Mouse (Mus musculus) common myeloid progenitor, adult 5-6 weeks (primary cell): ENCODE measurements around the gene 2610301B20Rik. TPM values are rescaled to one million over a fixed set of nuclear protein-coding genes. Genes with fewer than 3 reads are reported as not detected.
"Not testable (repeated sequence)": the region's sequence is repeated elsewhere in the genome, so short reads cannot be mapped to it uniquely, and the experiment has no call there.

Experiments used
- ATAC-seq: replicated peaks from 2 replicates; pipeline ENCODE4 v1.8.0; 2016; ENCODE audit warnings: low read depth, mild to moderate bottlenecking, moderate TSS enrichment, inconsistent platforms; ENCODE audit not compliant: poor library complexity, severe bottlenecking
- total RNA-seq: library from RNA; stranded (forward); fragments of 200-1000, 187-1606 nt; gene quantifications from 2 replicates; pipeline ENCODE4 v1.2.3, GENCODE M21; 2017

Gene 2610301B20Rik
- 8.1 and 14.0 TPM in 2 replicates for total RNA-seq

DNA sequence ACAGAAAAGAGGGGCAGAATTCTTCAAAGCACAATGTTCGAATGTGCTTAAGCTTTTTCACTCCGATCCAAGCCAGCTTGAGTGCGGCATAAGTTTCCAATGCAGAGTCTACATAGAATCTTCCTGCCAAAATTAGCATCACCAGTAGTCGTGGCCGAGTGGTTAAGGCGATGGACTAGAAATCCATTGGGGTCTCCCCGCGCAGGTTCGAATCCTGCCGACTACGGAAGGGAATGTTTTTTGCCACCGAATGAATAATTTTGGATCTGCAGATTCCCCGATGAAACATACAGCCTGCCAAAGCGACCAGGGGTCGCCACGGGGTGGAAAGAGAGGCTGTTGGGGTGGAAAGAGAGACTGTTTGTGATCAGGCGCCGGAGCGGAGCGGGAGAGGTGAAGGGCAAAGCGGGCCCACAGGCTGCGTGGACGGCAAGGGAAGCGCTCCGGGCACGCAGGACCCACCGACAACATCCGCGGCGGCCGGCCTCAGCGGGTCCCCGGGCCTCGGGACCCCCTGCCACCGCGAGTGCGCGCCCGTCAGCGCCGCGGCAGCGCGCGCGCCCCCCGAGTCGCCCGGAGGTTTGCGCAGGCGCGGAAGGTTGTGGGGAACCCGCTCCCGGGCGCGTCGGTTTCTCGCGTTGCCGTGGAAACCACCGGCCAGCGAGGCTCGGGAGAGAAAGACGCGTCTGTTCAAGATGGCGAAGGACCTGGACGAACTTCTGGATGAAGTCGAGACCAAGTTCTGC lies at the start of gene 2610301B20Rik:
TSS of gene 2610301B20Rik (plus strand) at position 579 of the 746 bp plus-strand sequence.
- ATAC-seq: peak; percentile 74

DNA sequence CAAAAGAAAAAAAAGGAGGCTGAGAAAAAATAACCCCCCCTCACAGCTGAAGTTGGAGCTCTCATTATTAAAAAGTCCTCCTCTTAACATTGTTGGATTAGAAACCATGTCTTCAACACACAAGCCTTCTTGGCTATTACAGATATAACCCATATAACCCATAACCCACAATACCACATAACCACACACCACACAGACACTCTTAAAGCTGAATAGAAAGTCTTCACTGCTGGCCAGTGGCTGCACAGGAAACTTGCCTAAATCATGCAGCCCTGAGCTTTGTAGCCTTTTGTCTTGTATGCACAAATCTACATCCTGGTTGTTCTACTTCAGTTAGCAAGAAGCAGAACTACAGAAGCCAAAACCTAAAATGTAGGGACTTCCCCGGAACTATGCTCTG lies 41.0 kb upstream of the 2610301B20Rik start:
- ATAC-seq: peak; percentile 76

DNA sequence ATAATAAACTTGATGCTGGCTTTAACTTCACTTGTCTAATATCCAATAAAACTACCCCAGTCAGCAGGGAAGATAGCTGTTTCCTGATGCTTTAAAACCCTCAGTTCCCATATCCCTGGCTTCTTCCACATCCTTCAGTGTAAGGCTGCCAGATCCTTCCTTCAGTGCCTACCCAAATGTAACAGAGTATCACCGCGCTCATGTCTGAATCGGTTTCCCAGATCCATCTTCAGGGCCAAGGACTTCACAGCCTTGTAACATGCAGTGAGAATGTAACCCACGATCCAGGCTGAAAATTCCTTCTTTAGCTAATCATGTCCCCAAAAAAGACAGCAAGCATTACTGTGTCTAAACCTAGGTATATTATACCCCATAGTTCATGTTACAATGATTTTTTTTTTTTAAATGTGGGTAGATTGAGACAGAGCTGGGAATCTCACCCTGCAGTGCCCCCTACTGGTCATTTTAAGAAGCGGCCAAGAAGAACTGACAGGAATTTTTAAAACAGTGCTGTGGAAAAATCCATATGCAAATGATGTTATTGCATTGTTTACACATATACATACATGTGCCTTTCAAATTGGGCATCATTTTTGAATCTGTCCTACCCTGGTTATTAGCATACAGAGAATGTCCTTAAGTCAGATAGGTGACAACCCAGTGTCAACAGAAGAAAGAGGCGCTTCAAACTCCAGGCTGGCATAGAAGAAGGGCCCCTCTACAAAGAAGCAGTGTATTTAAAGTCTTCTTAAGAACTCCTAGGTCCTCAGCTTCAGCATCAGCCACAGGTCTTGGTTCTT lies 38.8 kb upstream of the 2610301B20Rik start:
- ATAC-seq: 0 out of 2 replicates have a peak, but pooled peaks have one; percentile 50

- ATAC-seq: no peak
Observed at GRCm38 (mm10) chr4:10845848-10846247, 28.4 kb upstream of the 2610301B20Rik start.

DNA sequence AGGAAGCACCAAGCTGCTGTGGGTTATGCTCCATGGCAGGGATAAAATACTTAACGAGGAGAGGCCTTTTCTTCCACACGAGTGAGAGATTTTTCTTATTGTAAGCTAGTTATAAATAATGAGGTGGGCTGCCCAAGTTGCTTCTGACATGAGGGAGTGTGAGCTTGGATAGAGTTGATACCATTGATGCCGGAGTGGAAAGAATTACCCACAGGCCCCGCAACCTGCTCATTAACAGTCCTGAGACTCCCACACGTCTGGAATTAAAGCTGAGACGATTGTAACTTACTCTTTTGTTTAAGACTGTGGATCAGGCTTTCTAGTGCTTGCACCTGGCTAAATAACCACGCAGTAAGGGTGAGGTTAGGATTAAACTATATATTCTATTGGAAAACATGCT lies 24.5 kb upstream of the 2610301B20Rik start:
- no peak for ATAC-seq

GRCm38 (mm10) chr4:10851013-10851412 lies 23.3 kb upstream of the 2610301B20Rik start:
- no peak for ATAC-seq

- ATAC-seq: no peak
Observed at GRCm38 (mm10) chr4:10859174-10859573, 15.1 kb upstream of the 2610301B20Rik start.

DNA sequence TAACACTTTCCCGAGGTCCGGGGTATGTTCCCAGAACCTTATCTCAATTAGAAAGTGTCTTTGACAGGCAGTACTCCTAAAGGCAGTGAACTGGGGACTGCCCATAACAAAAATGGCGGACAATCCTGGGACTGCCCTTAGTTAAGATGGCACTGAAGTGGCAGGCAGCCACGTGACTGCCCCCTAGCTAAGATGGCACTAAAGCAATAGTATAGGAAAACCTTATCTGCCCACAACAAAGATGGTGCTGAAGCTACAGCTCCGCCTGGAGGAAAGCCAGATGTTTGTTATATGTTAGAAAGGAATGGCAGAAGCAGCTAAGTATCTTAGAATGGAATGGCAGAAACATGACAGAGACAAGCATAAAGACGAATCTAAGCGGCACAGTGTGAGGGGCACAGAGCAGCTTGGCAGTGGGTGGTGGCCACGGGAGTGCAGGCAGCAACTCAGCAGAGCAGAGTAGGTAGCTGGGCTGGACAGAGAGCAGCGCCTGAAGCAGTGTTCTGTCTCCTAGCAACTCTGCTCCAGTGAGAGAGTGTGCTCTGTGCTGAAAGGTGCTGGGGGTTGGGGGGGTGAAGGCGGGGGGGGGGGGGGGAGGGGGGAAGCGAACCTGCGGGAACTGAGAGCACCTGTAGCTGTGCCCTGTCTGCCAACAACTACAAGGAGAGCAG lies 14.3 kb upstream of the 2610301B20Rik start:
- no peak for ATAC-seq

- no peak for ATAC-seq
Observed at GRCm38 (mm10) chr4:10860825-10861224, 13.5 kb upstream of the 2610301B20Rik start.

DNA sequence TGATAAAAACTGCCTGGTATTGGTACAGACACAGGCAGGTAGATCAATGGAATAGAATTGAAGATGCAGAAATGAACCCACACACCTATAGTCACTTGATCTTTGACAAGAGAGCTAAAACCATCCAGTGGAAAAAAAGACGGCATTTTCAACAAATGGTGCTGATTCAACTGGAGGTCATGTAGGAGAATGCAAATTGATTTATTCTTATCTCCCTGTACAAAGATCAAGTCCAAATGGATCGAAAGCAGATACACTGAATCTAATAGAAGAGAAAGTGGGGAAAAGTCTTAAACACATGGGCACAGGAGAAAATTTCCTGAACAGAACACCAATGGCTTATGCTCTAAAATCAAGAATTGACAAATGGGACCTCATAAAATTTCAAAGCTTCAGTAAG lies 11.4 kb upstream of the 2610301B20Rik start:
- not testable (repeated sequence) for ATAC-seq

- ATAC-seq: no peak
Observed at GRCm38 (mm10) chr4:10872231-10872630, 2.1 kb upstream of the 2610301B20Rik start.

GRCm38 (mm10) chr4:10872685-10873539 lies 1.4 kb upstream of the 2610301B20Rik start:
- ATAC-seq: peak; percentile 12; the same call in 1 of the 2 replicates

- ATAC-seq: peak; percentile 12; the same call in 1 of the 2 replicates
Observed at GRCm38 (mm10) chr4:10873549-10873919, 764 bp upstream of the 2610301B20Rik start.

GRCm38 (mm10) chr4:10874718-10875121 lies 422 bp downstream of the 2610301B20Rik start:
- peak; percentile 57 for ATAC-seq

GRCm38 (mm10) chr4:10875407-10875806 lies 1.1 kb downstream of the 2610301B20Rik start:
- 0 out of 2 replicates have a peak, but pooled peaks have one; percentile 19 for ATAC-seq

- no peak for ATAC-seq
Observed at GRCm38 (mm10) chr4:10877057-10877456, 2.8 kb downstream of the 2610301B20Rik start.

- ATAC-seq: no peak
Observed at GRCm38 (mm10) chr4:10883740-10884408, 9.6 kb downstream of the 2610301B20Rik start.

GRCm38 (mm10) chr4:10888835-10889234 lies 14.5 kb downstream of the 2610301B20Rik start:
- no peak for ATAC-seq

DNA sequence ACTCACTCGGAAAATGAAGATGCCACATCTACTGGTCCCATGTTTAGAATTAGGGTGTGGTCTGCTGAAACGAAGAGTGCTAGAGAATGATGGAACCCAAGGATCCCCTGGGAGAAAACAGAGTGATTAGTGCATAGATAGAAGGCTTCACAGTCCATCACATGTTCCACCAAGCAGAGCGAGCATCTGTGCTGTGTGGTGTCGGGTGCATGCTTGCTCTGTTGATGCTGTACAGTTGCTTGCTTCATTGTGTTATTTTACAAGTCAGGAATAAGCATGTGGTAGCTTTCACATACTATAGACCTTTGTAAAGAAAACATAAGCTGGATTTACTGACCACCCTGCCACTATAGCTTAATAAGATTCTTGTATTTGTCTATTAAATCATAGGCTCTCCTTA lies 22.0 kb downstream of the 2610301B20Rik start:
- ATAC-seq: no peak
